24 mouse cellular contexts compared by ENCODE assay signal in genomic region chr7:126691676-126692075, GRCm38 (mm10). TPM values are rescaled to one million over a fixed set of nuclear protein-coding genes. Genes with fewer than 3 reads are reported as not detected.
DNase-seq lines count a peak whose midpoint lies in the region; ATAC-seq and TF ChIP-seq lines count a peak whose summit lies in the region.
"Had no signal": no experiment of that assay in that cellular context is flagged by ENCODE, and none has a peak within 500 bp of the region (broad histone marks: within the 10 kb centered on the region; RNA-seq: fewer than 3 reads in every experiment).

No protein-coding gene starts in this region.

- DNase-seq in cerebellum, adult 11-12 months, result peak; percentile 37
- no peak for DNase-seq in cerebellum, postnatal 4 days (ENCODE audit: low spot score in 2 of 2)
- peak; percentile 32 for DNase-seq in cerebellum, adult 9-11 months
- DNase-seq in cerebellum, postnatal 36 days, result no peak
- peak; percentile 77 for DNase-seq in liver, adult 2 months (ENCODE audit: extremely low read depth, low read depth, low spot score)
- DNase-seq in liver, embryonic 11.5 days (ENCODE audit: low spot score), result no peak
- DNase-seq: adrenal gland, adult 2 months; adrenal gland, postnatal 10 days; adrenal gland, postnatal 25 days; B cell, adult 2 months; cerebellum, adult 18-20 months; cerebellum, adult 8-10 months; cerebellum, postnatal 14 days; embryo, embryonic 11 days had no signal

- peaks cover 7% of the 10 kb centered on the region; the same call in 1 of the 2 replicates for H3K79me2 ChIP-seq in liver, adult 2 months (ENCODE audit: control insufficient read depth, insufficient read depth, low read length)

- 0 out of 2 replicates have a peak, but pooled peaks have one; percentile 34 for TF ChIP-seq CTCF in liver, adult 2 months (IDR thresholded peaks at IDR 0.05; ENCODE audit: low read depth, low read length)

- TF ChIP-seq POLR2A in liver, adult 2 months (IDR thresholded peaks at IDR 0.05; ENCODE audit: extremely low read depth, insufficient read depth, low read length), result no peak

- no peaks in the 10 kb centered on the region for H3K27me3 ChIP-seq in liver, adult 2 months (ENCODE audit: control insufficient read depth, insufficient read depth, low read length)
- H3K27me3 ChIP-seq in liver, embryonic 11.5 days (replicated peaks; ENCODE audit: control insufficient read depth, insufficient read depth, low read length), result no peaks in the 10 kb centered on the region
- H3K27me3 ChIP-seq: CH12.LX; embryonic facial prominence, embryonic 13.5 days; embryonic facial prominence, embryonic 15.5 days; forebrain, embryonic 12.5 days had no signal

- 30% methylated on average over 5 of the region's 5 CpGs for WGBS in liver, adult 2 months
- 90% methylated on average over 4 of the region's 5 CpGs for WGBS in liver, embryonic 11.5 days

- H3K4me2 ChIP-seq in liver, embryonic 11.5 days, result no peak overlapping the region
- H3K4me2 ChIP-seq: embryonic facial prominence, embryonic 13.5 days; embryonic facial prominence, embryonic 15.5 days; forebrain, embryonic 12.5 days had no signal

- peaks cover 31% of the 10 kb centered on the region for H3K4me1 ChIP-seq in liver, adult 2 months (ENCODE audit: control insufficient read depth, insufficient read depth, low read length)
- H3K4me1 ChIP-seq in liver, embryonic 11.5 days (replicated peaks; ENCODE audit: control insufficient read depth, insufficient read depth, low read length), result peaks cover 12% of the 10 kb centered on the region

- ATAC-seq in liver, embryonic 11.5 days (replicated peaks; ENCODE audit: low FRiP score), result no peak
- ATAC-seq: CD4-positive, CD25-positive, alpha-beta regulatory T cell, adult 4 months; forebrain, embryonic 14.5 days; forebrain, embryonic 16.5 days had no signal

- H3K9me3 ChIP-seq in liver, embryonic 11.5 days (ENCODE audit: control insufficient read depth, low read length), result no peaks in the 10 kb centered on the region
- H3K9me3 ChIP-seq: embryonic facial prominence, embryonic 13.5 days; embryonic facial prominence, embryonic 15.5 days; forebrain, embryonic 10.5 days; forebrain, embryonic 12.5 days had no signal

- no peak overlapping the region for H3K4me3 ChIP-seq in liver, adult 2 months (ENCODE audit: insufficient read depth, low read depth, low read length)
- no peak overlapping the region for H3K4me3 ChIP-seq in liver, embryonic 11.5 days (ENCODE audit: low read depth, low read length)
- H3K4me3 ChIP-seq: embryonic facial prominence, embryonic 13.5 days; embryonic facial prominence, embryonic 15.5 days; erythroblast, embryonic 14.5 days; forebrain, embryonic 10.5 days; forebrain, embryonic 12.5 days had no signal

- H3K36me3 ChIP-seq in liver, adult 2 months (ENCODE audit: control insufficient read depth, insufficient read depth, low read length), result no peaks in the 10 kb centered on the region
- H3K36me3 ChIP-seq in liver, embryonic 11.5 days (ENCODE audit: control insufficient read depth, insufficient read depth, low read length), result peaks cover 11% of the 10 kb centered on the region; the same call in 1 of the 2 replicates

- no peak overlapping the region for H3K9ac ChIP-seq in liver, adult 2 months (ENCODE audit: low read depth, low read length)
- no peak overlapping the region for H3K9ac ChIP-seq in liver, embryonic 11.5 days (ENCODE audit: low read depth, low read length)
- H3K9ac ChIP-seq: embryonic facial prominence, embryonic 13.5 days; embryonic facial prominence, embryonic 15.5 days; forebrain, embryonic 12.5 days had no signal

- peak overlapping the region; percentile 22 for H3K27ac ChIP-seq in liver, adult 2 months (replicated peaks; ENCODE audit: insufficient read depth, low read depth, low read length)
- no peak overlapping the region for H3K27ac ChIP-seq in liver, embryonic 11.5 days (ENCODE audit: low read depth, low read length)
- H3K27ac ChIP-seq: embryonic facial prominence, embryonic 13.5 days; embryonic facial prominence, embryonic 15.5 days; forebrain, embryonic 10.5 days; forebrain, embryonic 12.5 days had no signal

RNA-seq across cellular contexts. Expression of gene Bola2, which starts 3.5 kb away (rescaled TPM):
- 15.6 and 20.5 TPM in 2 replicates for total RNA-seq in liver, adult 2 months (2014; rRNA removed)
- 35.6 and 37.7 TPM in 2 replicates for polyA plus RNA-seq in liver, adult 2 months (2012; rRNA removed)
- 210 and 217 TPM in 2 replicates for polyA plus RNA-seq in liver, embryonic 11.5 days (2014; fragmentation: Nextera tagmentation; extraction: Ambion mirVana)

RNA-seq across cellular contexts. Expression of gene Slx1b, which starts 3.9 kb away (rescaled TPM):
- 4.1 and 4.6 TPM in 2 replicates for total RNA-seq in liver, adult 2 months (2014; rRNA removed)
- 11.3 and 15.4 TPM in 2 replicates for polyA plus RNA-seq in liver, adult 2 months (2012; rRNA removed)
- 6.6 and 7.7 TPM in 2 replicates for polyA plus RNA-seq in liver, embryonic 11.5 days (2014; fragmentation: Nextera tagmentation; extraction: Ambion mirVana)

RNA-seq across cellular contexts. Expression of gene Sult1a1, which starts 15.4 kb away (rescaled TPM):
- 661 and 727 TPM in 2 replicates for total RNA-seq in liver, adult 2 months (2014; rRNA removed)
- polyA plus RNA-seq in liver, adult 2 months (2012; rRNA removed), result 566 and 586 TPM in 2 replicates
- polyA plus RNA-seq in liver, embryonic 11.5 days (2014; fragmentation: Nextera tagmentation; extraction: Ambion mirVana), result 0.14 and 0.44 TPM in 2 replicates
- total RNA-seq: MEL had no signal
- polyA plus RNA-seq: erythroblast, embryonic 14.5 days had no signal

RNA-seq across cellular contexts. Expression of gene Coro1a, which starts 15.9 kb away (rescaled TPM):
- 7.7 and 9.0 TPM in 2 replicates for total RNA-seq in liver, adult 2 months (2014; rRNA removed)
- 10.6 and 22.7 TPM in 2 replicates for polyA plus RNA-seq in liver, adult 2 months (2012; rRNA removed)
- polyA plus RNA-seq in liver, embryonic 11.5 days (2014; fragmentation: Nextera tagmentation; extraction: Ambion mirVana), result 94.0 and 94.9 TPM in 2 replicates

RNA-seq across cellular contexts. Expression of gene Sgf29, which starts 42.6 kb away (rescaled TPM):
- 7.7 and 10.7 TPM in 2 replicates for total RNA-seq in liver, adult 2 months (2014; rRNA removed)
- 34.7 and 54.2 TPM in 2 replicates for polyA plus RNA-seq in liver, adult 2 months (2012; rRNA removed)
- polyA plus RNA-seq in liver, embryonic 11.5 days (2014; fragmentation: Nextera tagmentation; extraction: Ambion mirVana), result 53.7 and 64.5 TPM in 2 replicates

Comparison
In these comparisons a context has a peak if more than half of its experiments do, and no peak if none do; other contexts are left out.
1. DNase-seq: peak in cerebellum, adult 11-12 months (single experiment), cerebellum, adult 9-11 months (single experiment) and liver, adult 2 months (single experiment); none in cerebellum, postnatal 4 days (0 of 2), cerebellum, postnatal 36 days (0 of 2) and liver, embryonic 11.5 days (single experiment).
2. RNA of gene Sult1a1, which starts 15.4 kb away (polyA plus RNA-seq): 566 to 586 TPM in liver, adult 2 months; 0.14 to 0.44 TPM in liver, embryonic 11.5 days; every median in the first group is over 100 times any median in the second.